Mouse (Mus musculus): ENCODE data around the gene Frk. TPM values are rescaled to one million over a fixed set of nuclear protein-coding genes. Genes with fewer than 3 reads are reported as not detected.
"Not testable (repeated sequence)": the region's sequence is repeated elsewhere in the genome, so short reads cannot be mapped to it uniquely, and the experiment has no call there.

Gene Frk
- polyA plus RNA-seq (2012; rRNA removed), result 0.28 and 0.66 TPM in 2 replicates

GRCm38 (mm10) chr10:34483297-34484013, at the start of gene Frk:
Frk (plus strand) TSS chr10:34483399.
- DNase-seq (ENCODE audit: low read depth), result peak; percentile 5
- TF ChIP-seq POLR2A (IDR thresholded peaks at IDR 0.05; ENCODE audit: borderline replicate concordance, extremely low read depth, insufficient read depth, insufficient read length, poor library complexity, severe bottlenecking) (no peak), CTCF (IDR thresholded peaks at IDR 0.05; ENCODE audit: borderline replicate concordance, extremely low read depth, insufficient read depth, insufficient read length) (no peak)

- DNase-seq (ENCODE audit: low read depth), result not testable (repeated sequence)
Measured at GRCm38 (mm10) chr10:34434191-34434590, 49.0 kb upstream of the Frk start.

GRCm38 (mm10) chr10:34449469-34449868, 33.7 kb upstream of the Frk start:
- TF ChIP-seq CTCF (IDR thresholded peaks at IDR 0.05; ENCODE audit: borderline replicate concordance, extremely low read depth, insufficient read depth, insufficient read length) (no peak), POLR2A (IDR thresholded peaks at IDR 0.05; ENCODE audit: borderline replicate concordance, extremely low read depth, insufficient read depth, insufficient read length, poor library complexity, severe bottlenecking) (no peak)

GRCm38 (mm10) chr10:34461451-34461850, 21.7 kb upstream of the Frk start:
- DNase-seq (ENCODE audit: low read depth), result peak; percentile 65
- TF ChIP-seq CTCF (IDR thresholded peaks at IDR 0.05; ENCODE audit: borderline replicate concordance, extremely low read depth, insufficient read depth, insufficient read length) (no peak), POLR2A (IDR thresholded peaks at IDR 0.05; ENCODE audit: borderline replicate concordance, extremely low read depth, insufficient read depth, insufficient read length, poor library complexity, severe bottlenecking) (no peak)

More at GRCm38 (mm10) chr10:34449469-34449868, 33.7 kb upstream of the Frk start:
- no peak for DNase-seq (ENCODE audit: low read depth)

- DNase-seq (ENCODE audit: low read depth), result no peak
- no peak for TF ChIP-seq CTCF (IDR thresholded peaks at IDR 0.05; ENCODE audit: borderline replicate concordance, extremely low read depth, insufficient read depth, insufficient read length)
- no peak for TF ChIP-seq POLR2A (IDR thresholded peaks at IDR 0.05; ENCODE audit: borderline replicate concordance, extremely low read depth, insufficient read depth, insufficient read length, poor library complexity, severe bottlenecking)
Measured at GRCm38 (mm10) chr10:34464321-34464720, 18.9 kb upstream of the Frk start.

GRCm38 (mm10) chr10:34469037-34469436, 14.2 kb upstream of the Frk start:
- TF ChIP-seq POLR2A (IDR thresholded peaks at IDR 0.05; ENCODE audit: borderline replicate concordance, extremely low read depth, insufficient read depth, insufficient read length, poor library complexity, severe bottlenecking) (no peak), CTCF (IDR thresholded peaks at IDR 0.05; ENCODE audit: borderline replicate concordance, extremely low read depth, insufficient read depth, insufficient read length) (no peak)
- peak; percentile 23 for DNase-seq (ENCODE audit: low read depth)

- DNase-seq (ENCODE audit: low read depth), result no peak
- TF ChIP-seq CTCF (IDR thresholded peaks at IDR 0.05; ENCODE audit: borderline replicate concordance, extremely low read depth, insufficient read depth, insufficient read length) (no peak), POLR2A (IDR thresholded peaks at IDR 0.05; ENCODE audit: borderline replicate concordance, extremely low read depth, insufficient read depth, insufficient read length, poor library complexity, severe bottlenecking) (no peak)
Measured at GRCm38 (mm10) chr10:34479942-34480455, 3.2 kb upstream of the Frk start.

- DNase-seq (ENCODE audit: low read depth), result peak; percentile 1
- TF ChIP-seq CTCF (IDR thresholded peaks at IDR 0.05; ENCODE audit: borderline replicate concordance, extremely low read depth, insufficient read depth, insufficient read length), result no peak
- no peak for TF ChIP-seq POLR2A (IDR thresholded peaks at IDR 0.05; ENCODE audit: borderline replicate concordance, extremely low read depth, insufficient read depth, insufficient read length, poor library complexity, severe bottlenecking)
Measured at GRCm38 (mm10) chr10:34484014-34484411, 814 bp downstream of the Frk start.

GRCm38 (mm10) chr10:34485079-34485478, 1.9 kb downstream of the Frk start:
- no peak for DNase-seq (ENCODE audit: low read depth)
- TF ChIP-seq CTCF (IDR thresholded peaks at IDR 0.05; ENCODE audit: borderline replicate concordance, extremely low read depth, insufficient read depth, insufficient read length) (no peak), POLR2A (IDR thresholded peaks at IDR 0.05; ENCODE audit: borderline replicate concordance, extremely low read depth, insufficient read depth, insufficient read length, poor library complexity, severe bottlenecking) (no peak)

GRCm38 (mm10) chr10:34507807-34508206, 24.6 kb downstream of the Frk start:
- DNase-seq (ENCODE audit: low read depth), result no peak
- no peak for TF ChIP-seq CTCF (IDR thresholded peaks at IDR 0.05; ENCODE audit: borderline replicate concordance, extremely low read depth, insufficient read depth, insufficient read length)
- no peak for TF ChIP-seq POLR2A (IDR thresholded peaks at IDR 0.05; ENCODE audit: borderline replicate concordance, extremely low read depth, insufficient read depth, insufficient read length, poor library complexity, severe bottlenecking)

GRCm38 (mm10) chr10:34508593-34508992, 25.4 kb downstream of the Frk start:
- TF ChIP-seq CTCF (IDR thresholded peaks at IDR 0.05; ENCODE audit: borderline replicate concordance, extremely low read depth, insufficient read depth, insufficient read length) (no peak), POLR2A (IDR thresholded peaks at IDR 0.05; ENCODE audit: borderline replicate concordance, extremely low read depth, insufficient read depth, insufficient read length, poor library complexity, severe bottlenecking) (no peak)

GRCm38 (mm10) chr10:34509256-34509655, 26.1 kb downstream of the Frk start:
- DNase-seq (ENCODE audit: low read depth), result no peak
- no peak for TF ChIP-seq CTCF (IDR thresholded peaks at IDR 0.05; ENCODE audit: borderline replicate concordance, extremely low read depth, insufficient read depth, insufficient read length)
- TF ChIP-seq POLR2A (IDR thresholded peaks at IDR 0.05; ENCODE audit: borderline replicate concordance, extremely low read depth, insufficient read depth, insufficient read length, poor library complexity, severe bottlenecking), result no peak

More at GRCm38 (mm10) chr10:34508593-34508992, 25.4 kb downstream of the Frk start:
- DNase-seq (ENCODE audit: low read depth), result no peak

Measured in brain, embryonic 14.5 days (tissue).